Mouse (Mus musculus) G1E (cell line): ENCODE measurements at regions not wholly inside any gene's neighbourhood (a gene's known extent, or its start where the extent isn't known, plus 50 kb on each side); places are given as distances from the start of the nearest gene placed in this dataset.

Source experiments
- ATAC-seq: 2 replicates; pipeline ENCODE4 v1.8.0; 2016; ENCODE audit warnings: mild to moderate bottlenecking; ENCODE audit not compliant: insufficient number of reproducible peaks, poor library complexity, low FRiP score, severe bottlenecking; ENCODE audit errors: extremely low read depth
- DNase-seq: peaks from one replicate; pipeline ENCODE4 v3.0.0; 2012; ENCODE audit warnings: low spot score
- H3K27me3 ChIP-seq: 2 replicates; pipeline ENCODE4 v1.6.1; 2012; ENCODE audit warnings: mild to moderate bottlenecking, low read length, inconsistent platforms; ENCODE audit not compliant: insufficient read depth
- H3K36me3 ChIP-seq: replicated peaks from 2 replicates; pipeline ENCODE3; 2012; ENCODE audit warnings: mild to moderate bottlenecking, inconsistent platforms
- H3K4me1 ChIP-seq: 2 replicates; pipeline ENCODE4 v1.6.1; 2012; ENCODE audit warnings: low read depth, low read length, inconsistent platforms, mixed read lengths; ENCODE audit not compliant: insufficient read depth
- H3K4me3 ChIP-seq: 2 replicates; pipeline ENCODE4 v1.5.1; 2012; ENCODE audit warnings: low read depth, mild to moderate bottlenecking, inconsistent platforms, low read length, moderate library complexity, mixed read lengths
- H3K9me3 ChIP-seq: replicated peaks from 2 replicates; pipeline ENCODE4 v1.6.1; 2012; ENCODE audit warnings: inconsistent platforms
- CTCF ChIP-seq: IDR thresholded peaks from 2 replicates; pipeline ENCODE4 v1.5.1; 2012; ENCODE audit warnings: low read depth, low read length, inconsistent platforms, mixed read lengths
- GATA1 ChIP-seq: IDR thresholded peaks from 2 replicates; pipeline ENCODE4 v1.6.1; 2012; ENCODE audit warnings: borderline replicate concordance, low read length, inconsistent platforms, mixed read lengths
- GATA2 ChIP-seq: IDR thresholded peaks from 2 replicates; pipeline ENCODE4 v1.6.1; 2012; ENCODE audit warnings: low read depth, low read length, inconsistent platforms, borderline replicate concordance
- POLR2AphosphoS5 ChIP-seq: IDR thresholded peaks from 2 replicates; pipeline ENCODE4 v1.6.1; 2012; ENCODE audit warnings: low read depth, low read length, inconsistent platforms; ENCODE audit not compliant: insufficient replicate concordance
- TAL1 ChIP-seq: conservative IDR thresholded peaks from 2 replicates; pipeline ENCODE4 v1.6.1; 2012; ENCODE audit warnings: low read depth, low read length, inconsistent platforms, mixed read lengths

GRCm38 (mm10) chr6:78788972-78789371 is 320.3 kb upstream of the Reg3g start:
- DNase-seq: no peak
- H3K9me3 ChIP-seq: no peaks in the 10 kb centered on the region
- TF ChIP-seq GATA1 (no peak), TAL1 (no peak), POLR2AphosphoS5 (no peak)
- ATAC-seq: no peak
- H3K27me3 ChIP-seq: no peaks in the 10 kb centered on the region
- no peak overlapping the region for H3K4me3 ChIP-seq
- H3K4me1 ChIP-seq: no peaks in the 10 kb centered on the region
- no peaks in the 10 kb centered on the region for H3K36me3 ChIP-seq

- Histone ChIP-seq H3K4me3 (no peak overlapping the region), H3K36me3 (no peaks in the 10 kb centered on the region), H3K4me1 (no peaks in the 10 kb centered on the region), H3K9me3 (no peaks in the 10 kb centered on the region), H3K27me3 (no peaks in the 10 kb centered on the region)
- TF ChIP-seq POLR2AphosphoS5: no peak
- no peak for TF ChIP-seq CTCF
- no peak for TF ChIP-seq TAL1
- no peak for TF ChIP-seq GATA1
- no peak for TF ChIP-seq GATA2
- ATAC-seq (no peak), DNase-seq (no peak)
Observed at GRCm38 (mm10) chr6:78757619-78758018, 288.9 kb upstream of the Reg3g start.
